ENCODE assay signal across 7 mouse cellular contexts in genomic region chr2:119787206-119787883, GRCm38 (mm10). TPM values are rescaled to one million over a fixed set of nuclear protein-coding genes. Genes with fewer than 3 reads are reported as not detected.
DNase-seq lines count a peak whose midpoint lies in the region; ATAC-seq lines count a peak whose summit lies in the region.

Gene Rpap1 (minus strand): TSS chr2:119787537.

- under 1% methylated on average over 44 of the region's 44 CpGs for WGBS in intestine, embryonic 14.5 days
- under 1% methylated on average over 44 of the region's 44 CpGs for WGBS in midbrain, embryonic 10.5 days

- peaks cover 10% of the 10 kb centered on the region for H3K36me3 ChIP-seq in intestine, embryonic 14.5 days (ENCODE audit: control insufficient read depth, insufficient read depth, low read length)
- peaks cover 31% of the 10 kb centered on the region for H3K36me3 ChIP-seq in midbrain, embryonic 10.5 days

- peak; percentile 71 for DNase-seq in adrenal gland, adult 8-10 months
- DNase-seq in embryo, embryonic 11 days, result peak; percentile 95
- DNase-seq in gastrocnemius, postnatal 36 days, result peak; percentile 73 to 74
- DNase-seq in intestine, embryonic 14.5 days (ENCODE audit: low spot score), result peak; percentile 93
- DNase-seq in left cerebral cortex, postnatal 36 days (ENCODE audit: low spot score in 2 of 2), result peak; percentile 87
- DNase-seq in midbrain, embryonic 10.5 days (ENCODE audit: low spot score), result peak; percentile 90
- peak; percentile 68 to 74 for DNase-seq in right cerebral cortex, postnatal 36 days (ENCODE audit: low spot score in 2 of 2)

- H3K9me3 ChIP-seq in intestine, embryonic 14.5 days (ENCODE audit: control insufficient read depth, low read length), result no peaks in the 10 kb centered on the region
- H3K9me3 ChIP-seq in midbrain, embryonic 10.5 days (replicated peaks), result 0 out of 2 replicates have a peak, but pooled peaks cover 2% of the 10 kb centered on the region

- peak within 1 kb of the TSS; percentile 74 for H3K4me2 ChIP-seq in intestine, embryonic 14.5 days (ENCODE audit: low read length)

- H3K27me3 ChIP-seq in intestine, embryonic 14.5 days (replicated peaks; ENCODE audit: control insufficient read depth, insufficient read depth, low read length), result no peaks in the 10 kb centered on the region
- H3K27me3 ChIP-seq in midbrain, embryonic 10.5 days (ENCODE audit: low read depth, poor library complexity, severe bottlenecking), result peaks cover 7% of the 10 kb centered on the region; the same call in 1 of the 2 replicates

- peak within 1 kb of the TSS; percentile 64 for H3K9ac ChIP-seq in intestine, embryonic 14.5 days (ENCODE audit: low read length)

- intact Hi-C loops in gastrocnemius, postnatal 36 days (cut with DNase I), result no loop called here
- intact Hi-C loops in left cerebral cortex, postnatal 36 days (cut with DNase I), result loop anchor here (10.0 kb wide), 1 partner anchor 157 kb away; no protein-coding TSS in a partner anchor

- ATAC-seq in intestine, embryonic 14.5 days (replicated peaks; ENCODE audit: low FRiP score, low TSS enrichment, low read depth), result peak; percentile 87

- peaks cover 10% of the 10 kb centered on the region for H3K4me1 ChIP-seq in intestine, embryonic 14.5 days (replicated peaks; ENCODE audit: control insufficient read depth, insufficient read depth, low read length)
- peaks cover 15% of the 10 kb centered on the region for H3K4me1 ChIP-seq in midbrain, embryonic 10.5 days

- peak within 1 kb of the TSS; percentile 84 for H3K27ac ChIP-seq in intestine, embryonic 14.5 days (ENCODE audit: low read depth)
- peak within 1 kb of the TSS; percentile 92 for H3K27ac ChIP-seq in midbrain, embryonic 10.5 days (replicated peaks)

- H3K4me3 ChIP-seq in intestine, embryonic 14.5 days (ENCODE audit: low read depth, low read length), result peak within 1 kb of the TSS; percentile 79
- H3K4me3 ChIP-seq in midbrain, embryonic 10.5 days, result peak within 1 kb of the TSS; percentile 76

RNA-seq across cellular contexts. Expression of gene Rpap1, which starts in this region (rescaled TPM):
- total RNA-seq in adrenal gland, adult 8-10 months (2022), result 10 to 100 TPM; 18.2 to 30.2 (median 22.7) TPM
- 10 to 100 TPM; 14.3 to 14.7 TPM for total RNA-seq in gastrocnemius, postnatal 36 days (2021)
- 27.0 and 28.1 TPM in 2 replicates for polyA plus RNA-seq in intestine, embryonic 14.5 days (2014; fragmentation: Nextera tagmentation; extraction: Ambion mirVana)
- total RNA-seq in left cerebral cortex, postnatal 36 days (2021), result 10 to 100 TPM; 19.4 to 20.6 TPM
- polyA plus RNA-seq in midbrain, embryonic 10.5 days (2016; fragmentation: Nextera tagmentation; extraction: Ambion mirVana), result 39.8 and 41.0 TPM in 2 replicates

Comparison
In these comparisons a context has a peak if more than half of its experiments do, and no peak if none do; other contexts are left out.
1. Peak in every context shown above with its lines: DNase-seq, ATAC-seq, H3K4me3 ChIP-seq and H3K27ac ChIP-seq.